Mouse (Mus musculus) forebrain, embryonic 15.5 days (tissue): ENCODE data around the gene Ank. TPM values are rescaled to one million over a fixed set of nuclear protein-coding genes. Genes with fewer than 3 reads are reported as not detected.

Experiments used
- ATAC-seq: fragments of 200-750 bp; cut with Nextera tagmentation; replicated peaks from 2 replicates; pipeline ENCODE4 v1.8.0; 2017; ENCODE audit warnings: mild to moderate bottlenecking, moderate TSS enrichment, moderate library complexity
- H3K27ac ChIP-seq: fragments of 300-500 bp; sonication (generic); replicated peaks from 2 replicates; pipeline ENCODE4 v1.5.1; 2015; ENCODE audit warnings: mild to moderate bottlenecking, inconsistent platforms
- H3K27me3 ChIP-seq: fragments of 300-500 bp; sonication (generic); 2 replicates; pipeline ENCODE4 v1.6.1; 2015; ENCODE audit warnings: inconsistent platforms
- H3K36me3 ChIP-seq: fragments of 300-500 bp; sonication (generic); 2 replicates; pipeline ENCODE4 v1.6.1; 2015; ENCODE audit warnings: mild to moderate bottlenecking, inconsistent platforms
- H3K4me1 ChIP-seq: fragments of 300-500 bp; sonication (generic); 2 replicates; pipeline ENCODE4 v1.6.1; 2015; ENCODE audit warnings: inconsistent platforms
- H3K4me2 ChIP-seq: fragments of 300-500 bp; sonication (generic); replicated peaks from 2 replicates; pipeline ENCODE4 v1.6.1; 2015; ENCODE audit warnings: mild to moderate bottlenecking, inconsistent platforms
- H3K4me3 ChIP-seq: fragments of 300-500 bp; sonication (generic); 2 replicates; pipeline ENCODE4 v1.5.1; 2015; ENCODE audit warnings: mild to moderate bottlenecking, inconsistent platforms
- H3K9ac ChIP-seq: fragments of 300-500 bp; sonication (generic); replicated peaks from 2 replicates; pipeline ENCODE4 v1.6.1; 2015; ENCODE audit warnings: mild to moderate bottlenecking, inconsistent platforms
- H3K9me3 ChIP-seq: fragments of 300-500 bp; sonication (generic); 2 replicates; pipeline ENCODE4 v1.6.1; 2016; ENCODE audit warnings: inconsistent platforms
- WGBS: fragments of 180-500 bp; shearing (Covaris S2); methylation state at CpG from one replicate; pipeline ENCODE4 v1.1.7; 2015; ENCODE audit warnings: mixed read lengths; 5-methylcytosine and 5-hydroxymethylcytosine counted together
- polyA plus RNA-seq: library from polyadenylated mRNA; unstranded; fragments of >200 nt; fragmentation: Nextera tagmentation; extraction: Ambion mirVana; gene quantifications from 2 replicates; pipeline ENCODE4 v1.2.1, GENCODE M21; 2015

The Ank gene
- polyA plus RNA-seq, 1 experiment from 2014 or later: 16.7 TPM

- Histone ChIP-seq H3K9ac (no peak overlapping the region), H3K4me3 (no peak overlapping the region), H3K9me3 (no peaks in the 10 kb centered on the region), H3K4me1 (peaks cover 4% of the 10 kb centered on the region; the same call in 1 of the 2 replicates), H3K4me2 (no peak overlapping the region), H3K27me3 (no peaks in the 10 kb centered on the region), H3K27ac (no peak overlapping the region), H3K36me3 (no peaks in the 10 kb centered on the region)
- WGBS: 80% methylated on average over 9 of the region's 9 CpGs
- ATAC-seq: no peak
Observed at GRCm38 (mm10) chr15:27503221-27503620, 36.7 kb downstream of the Ank start.

GRCm38 (mm10) chr15:27503801-27504730, 37.6 kb downstream of the Ank start:
- Histone ChIP-seq H3K27ac (no peak overlapping the region), H3K9ac (no peak overlapping the region), H3K4me1 (peaks cover 4% of the 10 kb centered on the region; the same call in 1 of the 2 replicates), H3K4me2 (no peak overlapping the region), H3K4me3 (no peak overlapping the region), H3K27me3 (no peaks in the 10 kb centered on the region), H3K36me3 (no peaks in the 10 kb centered on the region), H3K9me3 (no peaks in the 10 kb centered on the region)
- no peak for ATAC-seq
- WGBS: 82% methylated on average over 20 of the region's 20 CpGs

GRCm38 (mm10) chr15:27506127-27506886, 39.8 kb downstream of the Ank start:
- no peak overlapping the region for H3K9ac ChIP-seq
- no peak overlapping the region for H3K4me2 ChIP-seq
- no peak for ATAC-seq
- no peaks in the 10 kb centered on the region for H3K36me3 ChIP-seq
- H3K4me3 ChIP-seq: no peak overlapping the region
- no peak overlapping the region for H3K27ac ChIP-seq
- no peaks in the 10 kb centered on the region for H3K9me3 ChIP-seq
- H3K4me1 ChIP-seq: peaks cover 4% of the 10 kb centered on the region; the same call in 1 of the 2 replicates
- no peaks in the 10 kb centered on the region for H3K27me3 ChIP-seq
- 72% methylated on average over 5 of the region's 5 CpGs for WGBS

- no peak overlapping the region for H3K9ac ChIP-seq
- H3K27ac ChIP-seq: no peak overlapping the region
- no peaks in the 10 kb centered on the region for H3K27me3 ChIP-seq
- no peak overlapping the region for H3K4me2 ChIP-seq
- peaks cover 4% of the 10 kb centered on the region; the same call in 1 of the 2 replicates for H3K4me1 ChIP-seq
- no peaks in the 10 kb centered on the region for H3K9me3 ChIP-seq
- no peak for ATAC-seq
- WGBS: 94% methylated on average over 15 of the region's 15 CpGs
- H3K36me3 ChIP-seq: no peaks in the 10 kb centered on the region
- H3K4me3 ChIP-seq: no peak overlapping the region
Observed at GRCm38 (mm10) chr15:27506893-27507596, 40.6 kb downstream of the Ank start.

- Histone ChIP-seq H3K9me3 (no peaks in the 10 kb centered on the region), H3K27ac (no peak overlapping the region), H3K36me3 (no peaks in the 10 kb centered on the region), H3K4me2 (no peak overlapping the region), H3K27me3 (no peaks in the 10 kb centered on the region), H3K4me1 (0 out of 2 replicates have a peak, but pooled peaks cover 2% of the 10 kb centered on the region), H3K4me3 (no peak overlapping the region), H3K9ac (no peak overlapping the region)
- WGBS: 96% methylated on average over 7 of the region's 7 CpGs
- ATAC-seq: no peak
Observed at GRCm38 (mm10) chr15:27508169-27508568, 41.7 kb downstream of the Ank start.

GRCm38 (mm10) chr15:27508982-27509381, 42.5 kb downstream of the Ank start:
- Histone ChIP-seq H3K27me3 (no peaks in the 10 kb centered on the region), H3K27ac (no peak overlapping the region), H3K9ac (no peak overlapping the region), H3K4me3 (no peak overlapping the region), H3K9me3 (no peaks in the 10 kb centered on the region), H3K4me1 (0 out of 2 replicates have a peak, but pooled peaks cover 4% of the 10 kb centered on the region), H3K36me3 (no peaks in the 10 kb centered on the region), H3K4me2 (no peak overlapping the region)
- 97% methylated on average over 17 of the region's 17 CpGs for WGBS
- ATAC-seq: no peak

GRCm38 (mm10) chr15:27516927-27517326, 50.5 kb downstream of the Ank start:
- Histone ChIP-seq H3K36me3 (no peaks in the 10 kb centered on the region), H3K27ac (no peak overlapping the region), H3K27me3 (no peaks in the 10 kb centered on the region), H3K4me3 (no peak overlapping the region), H3K4me2 (no peak overlapping the region), H3K4me1 (0 out of 2 replicates have a peak, but pooled peaks cover 4% of the 10 kb centered on the region), H3K9me3 (no peaks in the 10 kb centered on the region), H3K9ac (no peak overlapping the region)
- 7% methylated on average over 1 of the region's 1 CpGs for WGBS
- ATAC-seq: no peak

- WGBS: 88% methylated on average over 8 of the region's 8 CpGs
- ATAC-seq: no peak
- Histone ChIP-seq H3K27ac (no peak overlapping the region), H3K4me3 (no peak overlapping the region), H3K9me3 (no peaks in the 10 kb centered on the region), H3K36me3 (no peaks in the 10 kb centered on the region), H3K4me1 (0 out of 2 replicates have a peak, but pooled peaks cover 3% of the 10 kb centered on the region), H3K9ac (no peak overlapping the region), H3K27me3 (no peaks in the 10 kb centered on the region), H3K4me2 (no peak overlapping the region)
Observed at GRCm38 (mm10) chr15:27518026-27518425, 51.5 kb downstream of the Ank start.

GRCm38 (mm10) chr15:27519857-27520256, 53.4 kb downstream of the Ank start:
- H3K4me2 ChIP-seq: no peak overlapping the region
- no peaks in the 10 kb centered on the region for H3K27me3 ChIP-seq
- no peak overlapping the region for H3K27ac ChIP-seq
- 95% methylated on average over 7 of the region's 7 CpGs for WGBS
- ATAC-seq: no peak
- H3K9me3 ChIP-seq: no peaks in the 10 kb centered on the region
- no peak overlapping the region for H3K4me3 ChIP-seq
- H3K4me1 ChIP-seq: 0 out of 2 replicates have a peak, but pooled peaks cover 5% of the 10 kb centered on the region
- no peaks in the 10 kb centered on the region for H3K36me3 ChIP-seq
- no peak overlapping the region for H3K9ac ChIP-seq

- Histone ChIP-seq H3K4me2 (no peak overlapping the region), H3K27me3 (no peaks in the 10 kb centered on the region), H3K36me3 (no peaks in the 10 kb centered on the region), H3K9me3 (no peaks in the 10 kb centered on the region), H3K9ac (no peak overlapping the region), H3K27ac (no peak overlapping the region), H3K4me3 (no peak overlapping the region), H3K4me1 (0 out of 2 replicates have a peak, but pooled peaks cover 5% of the 10 kb centered on the region)
- WGBS: 87% methylated on average over 12 of the region's 12 CpGs
- no peak for ATAC-seq
Observed at GRCm38 (mm10) chr15:27525233-27526005, 58.9 kb downstream of the Ank start.

GRCm38 (mm10) chr15:27528896-27529295, 62.4 kb downstream of the Ank start:
- WGBS: 85% methylated on average over 4 of the region's 4 CpGs
- Histone ChIP-seq H3K27me3 (no peaks in the 10 kb centered on the region), H3K9me3 (no peaks in the 10 kb centered on the region), H3K4me3 (no peak overlapping the region), H3K9ac (no peak overlapping the region), H3K36me3 (no peaks in the 10 kb centered on the region), H3K4me1 (0 out of 2 replicates have a peak, but pooled peaks cover 5% of the 10 kb centered on the region), H3K4me2 (no peak overlapping the region), H3K27ac (no peak overlapping the region)
- ATAC-seq: no peak
